In genomic region chr14:18016604-18017003, GRCm38 (mm10) we compare ENCODE assay signal across 25 mouse cellular contexts.
"Had no signal": no experiment of that assay in that cellular context is flagged by ENCODE, and none has a peak within 500 bp of the region (broad histone marks: within the 10 kb centered on the region; RNA-seq: fewer than 3 reads in every experiment).

No protein-coding gene starts in this region.

- H3K36me3 ChIP-seq: embryonic facial prominence, embryonic 10.5 days; embryonic facial prominence, embryonic 12.5 days; embryonic facial prominence, embryonic 13.5 days; embryonic facial prominence, embryonic 15.5 days; forebrain, embryonic 10.5 days; forebrain, embryonic 12.5 days; forebrain, embryonic 15.5 days; heart, embryonic 10.5 days had no signal

- DNase-seq: cerebellum, adult 9-10 months; cerebellum, adult 9-11 months; cerebellum, postnatal 10 days; cerebellum, postnatal 14 days; cerebellum, postnatal 25 days; cerebellum, postnatal 36 days; embryo, embryonic 11 days; forebrain, postnatal 0 days; gastrocnemius, adult 2 months; gastrocnemius, postnatal 10 days; gastrocnemius, postnatal 14 days; gastrocnemius, postnatal 25 days; gastrocnemius, postnatal 36 days; heart, adult 18-20 months had no signal

- H3K4me3 ChIP-seq: embryonic facial prominence, embryonic 10.5 days; embryonic facial prominence, embryonic 12.5 days; embryonic facial prominence, embryonic 13.5 days; embryonic facial prominence, embryonic 15.5 days; erythroblast, embryonic 14.5 days; forebrain, embryonic 10.5 days; forebrain, embryonic 12.5 days; forebrain, embryonic 13.5 days; forebrain, embryonic 15.5 days; gastrocnemius, adult 2 months; heart, embryonic 10.5 days had no signal

- H3K27me3 ChIP-seq: embryonic facial prominence, embryonic 12.5 days; embryonic facial prominence, embryonic 13.5 days; embryonic facial prominence, embryonic 15.5 days; forebrain, embryonic 12.5 days; forebrain, embryonic 13.5 days; forebrain, embryonic 15.5 days had no signal

- H3K4me2 ChIP-seq: embryonic facial prominence, embryonic 12.5 days; embryonic facial prominence, embryonic 13.5 days; embryonic facial prominence, embryonic 15.5 days; forebrain, embryonic 12.5 days; forebrain, embryonic 13.5 days; forebrain, embryonic 15.5 days; heart, embryonic 11.5 days had no signal

- H3K27ac ChIP-seq: embryonic facial prominence, embryonic 10.5 days; embryonic facial prominence, embryonic 12.5 days; embryonic facial prominence, embryonic 13.5 days; embryonic facial prominence, embryonic 15.5 days; forebrain, embryonic 10.5 days; forebrain, embryonic 12.5 days; forebrain, embryonic 13.5 days; forebrain, embryonic 15.5 days; gastrocnemius, adult 2 months; heart, embryonic 10.5 days had no signal

- H3K9ac ChIP-seq: embryonic facial prominence, embryonic 12.5 days; embryonic facial prominence, embryonic 13.5 days; embryonic facial prominence, embryonic 15.5 days; forebrain, embryonic 12.5 days; forebrain, embryonic 13.5 days; forebrain, embryonic 15.5 days; forebrain, postnatal 0 days had no signal

- H3K4me1 ChIP-seq: embryonic facial prominence, embryonic 10.5 days; embryonic facial prominence, embryonic 12.5 days; embryonic facial prominence, embryonic 13.5 days; embryonic facial prominence, embryonic 15.5 days; forebrain, embryonic 10.5 days; forebrain, embryonic 12.5 days; forebrain, embryonic 13.5 days; forebrain, embryonic 15.5 days; heart, embryonic 10.5 days had no signal

- H3K9me3 ChIP-seq: embryonic facial prominence, embryonic 10.5 days; embryonic facial prominence, embryonic 12.5 days; embryonic facial prominence, embryonic 13.5 days; embryonic facial prominence, embryonic 15.5 days; forebrain, embryonic 10.5 days; forebrain, embryonic 12.5 days; forebrain, embryonic 13.5 days; forebrain, embryonic 15.5 days; heart, embryonic 10.5 days had no signal
